Mouse (Mus musculus) brain, embryonic 14.5 days (tissue): ENCODE results near the gene Mybph.

Experiments used
- CTCF ChIP-seq: fragments of 200-500 bp; IDR thresholded peaks from 2 replicates; pipeline ENCODE4 v1.5.1; 2012; ENCODE audit warnings: inconsistent platforms, mild to moderate bottlenecking, moderate library complexity, borderline replicate concordance; ENCODE audit not compliant: insufficient read depth, insufficient read length; ENCODE audit errors: extremely low read depth
- POLR2A ChIP-seq: fragments of 200-500 bp; IDR thresholded peaks from 2 replicates; pipeline ENCODE4 v1.6.1; 2012; ENCODE audit warnings: mild to moderate bottlenecking, inconsistent platforms, borderline replicate concordance; ENCODE audit not compliant: poor library complexity, insufficient read depth, insufficient read length, severe bottlenecking; ENCODE audit errors: extremely low read depth

DNA sequence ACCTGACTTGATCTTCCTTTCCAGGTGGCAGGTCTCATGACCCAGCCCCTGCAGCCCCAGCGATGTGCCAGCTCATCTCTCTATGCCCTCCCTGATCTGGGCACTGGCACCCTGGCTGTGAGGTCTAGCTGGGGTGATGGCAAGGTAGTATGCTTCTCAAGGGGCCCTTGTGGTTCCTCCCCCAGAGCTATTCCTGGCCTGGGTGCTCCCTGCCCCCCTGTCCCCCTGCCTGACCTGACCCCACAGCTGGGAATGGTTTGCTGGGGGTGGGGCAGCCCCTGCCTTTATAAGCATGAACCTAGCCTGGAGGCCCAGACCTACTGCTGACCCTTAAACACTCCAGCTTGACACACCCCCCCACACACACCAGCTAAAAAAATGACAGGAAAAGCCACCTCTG lies at the start of gene Mybph:
- TF ChIP-seq POLR2A: no peak
- no peak for TF ChIP-seq CTCF
